Mouse (Mus musculus): ENCODE measurements around the gene Ldb1. TPM values are rescaled to one million over a fixed set of nuclear protein-coding genes. Genes with fewer than 3 reads are reported as not detected.

Ldb1 gene
- 87.0 and 103 TPM in 2 replicates for polyA plus RNA-seq (2015; fragmentation: Nextera tagmentation; extraction: Ambion mirVana)

- Histone ChIP-seq H3K4me3 (peak within 1 kb of the TSS; percentile 96), H3K9me3 (no peaks in the 10 kb centered on the region), H3K27me3 (no peaks in the 10 kb centered on the region), H3K9ac (peak within 1 kb of the TSS; percentile 97), H3K36me3 (no peaks in the 10 kb centered on the region), H3K4me2 (peak within 1 kb of the TSS; percentile 82), H3K4me1 (peaks cover 55% of the 10 kb centered on the region), H3K27ac (peak within 1 kb of the TSS; percentile 99)
- WGBS, result 1% methylated on average over 82 of the region's 84 CpGs
- ATAC-seq (ENCODE audit: insufficient number of reproducible peaks, low FRiP score, low TSS enrichment, low read depth), result peak; percentile 73
Observed at GRCm38 (mm10) chr19:46044993-46045695, at the start of gene Ldb1. Gene Ldb1, minus strand, starts transcription at chr19:46045214.

GRCm38 (mm10) chr19:46094144-46094543, 49.1 kb upstream of the Ldb1 start:
- no peak for ATAC-seq (ENCODE audit: insufficient number of reproducible peaks, low FRiP score, low TSS enrichment, low read depth)
- Histone ChIP-seq H3K36me3 (no peaks in the 10 kb centered on the region), H3K4me3 (no peak overlapping the region), H3K9me3 (no peaks in the 10 kb centered on the region), H3K4me2 (no peak overlapping the region), H3K4me1 (no peaks in the 10 kb centered on the region), H3K27ac (no peak overlapping the region), H3K9ac (no peak overlapping the region), H3K27me3 (no peaks in the 10 kb centered on the region)
- WGBS, result 97% methylated on average over 2 of the region's 2 CpGs

- Histone ChIP-seq H3K4me2 (no peak overlapping the region), H3K9me3 (no peaks in the 10 kb centered on the region), H3K4me3 (no peak overlapping the region), H3K27me3 (no peaks in the 10 kb centered on the region), H3K27ac (no peak overlapping the region), H3K36me3 (no peaks in the 10 kb centered on the region), H3K9ac (no peak overlapping the region), H3K4me1 (no peaks in the 10 kb centered on the region)
- ATAC-seq (ENCODE audit: insufficient number of reproducible peaks, low FRiP score, low TSS enrichment, low read depth), result no peak
- 82% methylated on average over 4 of the region's 4 CpGs for WGBS
Observed at GRCm38 (mm10) chr19:46091641-46092040, 46.6 kb upstream of the Ldb1 start.

- WGBS, result 75% methylated on average over 7 of the region's 7 CpGs
- no peak for ATAC-seq (ENCODE audit: insufficient number of reproducible peaks, low FRiP score, low TSS enrichment, low read depth)
Observed at GRCm38 (mm10) chr19:46087871-46088270, 42.9 kb upstream of the Ldb1 start.

GRCm38 (mm10) chr19:46086337-46086736, 41.3 kb upstream of the Ldb1 start:
- H3K27ac ChIP-seq, result no peak overlapping the region
- no peak for ATAC-seq (ENCODE audit: insufficient number of reproducible peaks, low FRiP score, low TSS enrichment, low read depth)
- no peaks in the 10 kb centered on the region for H3K27me3 ChIP-seq
- peaks cover 44% of the 10 kb centered on the region for H3K36me3 ChIP-seq
- WGBS, result 55% methylated on average over 3 of the region's 3 CpGs
- H3K4me2 ChIP-seq, result no peak overlapping the region
- no peaks in the 10 kb centered on the region for H3K9me3 ChIP-seq
- no peak overlapping the region for H3K9ac ChIP-seq
- H3K4me3 ChIP-seq, result no peak overlapping the region
- H3K4me1 ChIP-seq, result no peaks in the 10 kb centered on the region

More at GRCm38 (mm10) chr19:46087871-46088270, 42.9 kb upstream of the Ldb1 start:
- no peak overlapping the region for H3K9ac ChIP-seq
- H3K27ac ChIP-seq, result no peak overlapping the region
- no peaks in the 10 kb centered on the region for H3K9me3 ChIP-seq
- H3K4me3 ChIP-seq, result no peak overlapping the region
- no peaks in the 10 kb centered on the region for H3K27me3 ChIP-seq
- peaks cover 29% of the 10 kb centered on the region for H3K36me3 ChIP-seq
- no peaks in the 10 kb centered on the region for H3K4me1 ChIP-seq
- H3K4me2 ChIP-seq, result no peak overlapping the region

- Histone ChIP-seq H3K27ac (no peak overlapping the region), H3K9ac (no peak overlapping the region), H3K4me1 (no peaks in the 10 kb centered on the region), H3K27me3 (no peaks in the 10 kb centered on the region), H3K4me3 (no peak overlapping the region), H3K4me2 (no peak overlapping the region), H3K36me3 (peaks cover 56% of the 10 kb centered on the region), H3K9me3 (no peaks in the 10 kb centered on the region)
- WGBS, result 96% methylated on average over 8 of the region's 8 CpGs
- ATAC-seq (ENCODE audit: insufficient number of reproducible peaks, low FRiP score, low TSS enrichment, low read depth), result no peak
Observed at GRCm38 (mm10) chr19:46085185-46085584, 40.2 kb upstream of the Ldb1 start.

- Histone ChIP-seq H3K4me2 (no peak overlapping the region), H3K36me3 (peaks cover 61% of the 10 kb centered on the region), H3K9me3 (no peaks in the 10 kb centered on the region), H3K27me3 (no peaks in the 10 kb centered on the region), H3K9ac (no peak overlapping the region), H3K27ac (no peak overlapping the region), H3K4me3 (no peak overlapping the region), H3K4me1 (peaks cover 20% of the 10 kb centered on the region)
- 65% methylated on average over 3 of the region's 3 CpGs for WGBS
- ATAC-seq (ENCODE audit: insufficient number of reproducible peaks, low FRiP score, low TSS enrichment, low read depth), result no peak
Observed at GRCm38 (mm10) chr19:46078535-46078934, 33.5 kb upstream of the Ldb1 start.

GRCm38 (mm10) chr19:46075616-46076607, 30.9 kb upstream of the Ldb1 start, which contains the start of gene Nolc1:
Gene Nolc1, plus strand, starts transcription at chr19:46075863.
- no peaks in the 10 kb centered on the region for H3K9me3 ChIP-seq
- H3K9ac ChIP-seq, result peak within 1 kb of the TSS; percentile 57
- no peaks in the 10 kb centered on the region for H3K27me3 ChIP-seq
- peak within 1 kb of the TSS; percentile 78 for H3K27ac ChIP-seq
- peaks cover 20% of the 10 kb centered on the region for H3K4me1 ChIP-seq
- peaks cover 61% of the 10 kb centered on the region for H3K36me3 ChIP-seq
- peak within 1 kb of the TSS; percentile 63 for H3K4me2 ChIP-seq
- under 1% methylated on average over 66 of the region's 66 CpGs for WGBS
- H3K4me3 ChIP-seq, result peak within 1 kb of the TSS; percentile 71
- ATAC-seq (ENCODE audit: insufficient number of reproducible peaks, low FRiP score, low TSS enrichment, low read depth), result peak; percentile 96

- ATAC-seq (ENCODE audit: insufficient number of reproducible peaks, low FRiP score, low TSS enrichment, low read depth), result no peak
- WGBS, result 89% methylated on average over 5 of the region's 5 CpGs
- Histone ChIP-seq H3K9me3 (no peaks in the 10 kb centered on the region), H3K27ac (no peak overlapping the region), H3K4me1 (peaks cover 20% of the 10 kb centered on the region), H3K27me3 (no peaks in the 10 kb centered on the region), H3K4me3 (no peak overlapping the region), H3K4me2 (no peak overlapping the region), H3K9ac (no peak overlapping the region), H3K36me3 (peaks cover 57% of the 10 kb centered on the region)
Observed at GRCm38 (mm10) chr19:46074266-46074665, 29.3 kb upstream of the Ldb1 start.

- H3K9me3 ChIP-seq, result no peaks in the 10 kb centered on the region
- WGBS, result 85% methylated on average over 7 of the region's 7 CpGs
- H3K36me3 ChIP-seq, result peaks cover 56% of the 10 kb centered on the region
- ATAC-seq (ENCODE audit: insufficient number of reproducible peaks, low FRiP score, low TSS enrichment, low read depth), result no peak
- no peak overlapping the region for H3K4me3 ChIP-seq
- H3K9ac ChIP-seq, result no peak overlapping the region
- H3K4me1 ChIP-seq, result peaks cover 20% of the 10 kb centered on the region
- H3K27ac ChIP-seq, result no peak overlapping the region
- no peaks in the 10 kb centered on the region for H3K27me3 ChIP-seq
- H3K4me2 ChIP-seq, result no peak overlapping the region
Observed at GRCm38 (mm10) chr19:46073285-46073684, 28.3 kb upstream of the Ldb1 start.

GRCm38 (mm10) chr19:46068054-46068453, 23.0 kb upstream of the Ldb1 start:
- H3K36me3 ChIP-seq, result peaks cover 95% of the 10 kb centered on the region
- no peak overlapping the region for H3K4me3 ChIP-seq
- ATAC-seq (ENCODE audit: insufficient number of reproducible peaks, low FRiP score, low TSS enrichment, low read depth), result no peak
- no peak overlapping the region for H3K27ac ChIP-seq
- no peaks in the 10 kb centered on the region for H3K4me1 ChIP-seq
- WGBS, result 74% methylated on average over 10 of the region's 10 CpGs
- no peaks in the 10 kb centered on the region for H3K9me3 ChIP-seq
- H3K9ac ChIP-seq, result no peak overlapping the region
- H3K4me2 ChIP-seq, result no peak overlapping the region
- H3K27me3 ChIP-seq, result no peaks in the 10 kb centered on the region

- 59% methylated on average over 6 of the region's 6 CpGs for WGBS
- Histone ChIP-seq H3K4me2 (no peak overlapping the region), H3K27me3 (no peaks in the 10 kb centered on the region), H3K4me1 (peaks cover 23% of the 10 kb centered on the region; the same call in 1 of the 2 replicates), H3K36me3 (peaks cover 46% of the 10 kb centered on the region), H3K27ac (no peak overlapping the region), H3K9ac (no peak overlapping the region), H3K9me3 (no peaks in the 10 kb centered on the region), H3K4me3 (no peak overlapping the region)
- no peak for ATAC-seq (ENCODE audit: insufficient number of reproducible peaks, low FRiP score, low TSS enrichment, low read depth)
Observed at GRCm38 (mm10) chr19:46060845-46061244, 15.8 kb upstream of the Ldb1 start.
